Mouse (Mus musculus) neural tube, embryonic 10.5 days (tissue): ENCODE data around the gene Rubcn.
A peak's percentile ranks its signal among the peaks of the same experiment; 100 is the strongest.

Source experiments
- DNase-seq: peaks from one replicate; pipeline ENCODE4 v3.0.0-alpha.2; 2017; ENCODE audit warnings: low spot score; ENCODE audit errors: extremely low spot score

Gene Rubcn

GRCm38 (mm10) chr16:32873366-32873765, 4.2 kb downstream of the Rubcn start:
- DNase-seq, result no peak

GRCm38 (mm10) chr16:32870231-32870630, 7.3 kb downstream of the Rubcn start:
- DNase-seq, result no peak

DNA sequence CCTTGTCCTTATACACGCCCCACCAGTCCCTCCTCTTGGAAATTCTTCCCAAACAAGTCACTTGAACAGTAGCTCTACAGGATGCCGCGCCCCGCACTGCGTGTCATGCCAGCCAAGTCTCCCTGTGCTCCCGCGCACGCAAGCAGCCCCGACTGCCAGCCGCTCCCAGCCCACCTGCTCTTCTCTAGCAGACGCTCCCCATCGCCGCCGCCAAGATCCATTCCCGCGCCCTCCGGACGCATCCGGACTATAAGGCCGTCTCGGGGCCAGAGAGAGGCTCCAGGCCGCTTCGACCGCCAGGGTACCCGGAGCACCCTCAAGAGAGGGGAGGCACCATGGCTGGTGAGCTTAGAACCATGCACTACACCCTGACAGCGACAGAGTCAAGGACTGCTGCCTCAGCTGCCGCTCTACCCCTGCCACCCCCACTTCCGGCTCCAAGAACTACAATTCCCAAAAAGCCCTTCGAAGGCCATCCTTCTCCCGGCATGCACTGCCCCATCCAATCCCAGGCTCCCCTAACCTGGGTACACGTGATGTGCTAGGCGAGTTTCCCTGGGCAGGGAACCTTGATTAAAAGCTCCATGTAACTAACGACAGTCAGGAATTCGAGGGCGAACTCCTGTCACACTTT, 9.5 kb downstream of the Rubcn start:
- DNase-seq, result peak; percentile 87

DNA sequence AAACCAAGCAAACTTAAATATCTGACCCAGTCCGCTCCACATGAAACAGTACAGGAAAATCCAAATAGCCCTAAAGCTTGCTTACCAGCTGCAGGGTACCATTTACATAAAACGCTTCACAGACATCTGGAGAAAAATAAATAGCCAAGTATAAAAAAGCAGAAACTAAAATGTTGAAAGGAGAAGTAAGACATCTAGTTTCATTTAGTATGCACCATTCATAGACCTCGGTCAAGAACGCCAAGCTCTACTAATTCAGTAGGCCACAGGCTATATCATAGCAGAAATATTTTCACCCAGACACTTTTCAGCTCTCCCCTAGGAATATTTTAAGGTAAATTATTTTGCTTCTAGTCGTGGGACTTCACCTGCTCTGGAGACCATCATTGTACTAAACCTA, 10.9 kb downstream of the Rubcn start:
- DNase-seq, result no peak

- DNase-seq, result no peak
Measured at GRCm38 (mm10) chr16:32865401-32865800, 12.2 kb downstream of the Rubcn start.

- no peak for DNase-seq
Measured at GRCm38 (mm10) chr16:32861813-32862385, 15.7 kb downstream of the Rubcn start.

DNA sequence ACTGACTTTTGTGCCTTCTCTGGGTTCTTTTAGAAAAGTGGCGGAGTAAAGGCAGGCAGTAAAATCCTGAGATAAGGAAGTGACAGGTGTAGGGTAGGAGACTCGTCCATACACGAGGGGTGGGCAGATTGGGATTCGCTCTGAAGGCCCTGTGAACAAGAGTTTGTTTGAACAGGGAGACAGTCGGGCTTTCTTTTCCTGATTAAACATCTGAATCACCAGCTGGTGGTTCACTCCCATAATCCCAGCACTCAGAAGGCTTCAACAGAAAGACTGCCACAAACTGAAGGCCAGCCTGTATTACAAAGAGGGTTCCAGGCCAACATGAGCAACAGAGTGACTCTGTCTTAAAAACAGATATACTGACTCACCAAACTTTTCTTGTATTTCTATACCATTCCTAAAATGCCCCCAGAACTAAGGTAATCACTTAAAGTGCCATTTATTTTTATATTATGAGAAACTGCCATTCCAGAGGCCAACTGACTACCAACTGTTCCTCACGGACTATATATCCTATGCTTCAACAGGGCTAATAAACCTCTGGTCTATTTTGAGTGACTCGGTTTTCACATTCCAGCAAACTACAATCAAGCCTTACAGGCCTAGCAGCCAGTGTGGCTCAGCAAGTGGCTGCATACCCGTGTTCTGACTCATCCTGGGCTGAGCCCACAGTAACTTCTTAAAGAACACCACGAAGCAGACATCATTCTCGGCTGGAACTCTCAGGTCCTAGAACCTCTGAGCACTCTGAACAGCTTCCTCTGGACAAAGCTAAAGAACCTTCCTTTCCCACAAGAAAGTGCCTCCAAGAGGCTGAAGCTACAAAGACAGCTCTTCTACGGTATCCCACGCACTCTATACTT, 18.6 kb downstream of the Rubcn start:
- DNase-seq, result no peak

DNA sequence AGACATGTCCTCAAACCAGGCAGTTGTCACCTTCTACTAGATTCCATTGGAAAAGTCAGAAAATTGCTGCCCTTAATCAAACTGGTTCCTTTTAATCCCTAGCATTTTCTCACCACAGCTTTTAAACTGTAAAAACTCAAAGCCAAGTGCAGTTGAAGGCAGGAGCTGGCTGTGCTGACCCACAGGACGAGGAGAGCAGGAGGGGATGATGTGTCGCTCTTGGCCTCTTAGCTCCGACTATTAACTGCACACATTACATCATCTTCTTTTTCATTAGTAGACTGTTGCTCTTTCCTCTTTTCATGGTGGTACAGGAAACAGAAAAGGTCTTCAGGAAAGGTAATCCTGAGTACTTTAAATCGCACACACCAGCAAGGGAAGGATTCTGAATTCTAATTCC, 19.2 kb downstream of the Rubcn start:
- DNase-seq, result no peak

DNA sequence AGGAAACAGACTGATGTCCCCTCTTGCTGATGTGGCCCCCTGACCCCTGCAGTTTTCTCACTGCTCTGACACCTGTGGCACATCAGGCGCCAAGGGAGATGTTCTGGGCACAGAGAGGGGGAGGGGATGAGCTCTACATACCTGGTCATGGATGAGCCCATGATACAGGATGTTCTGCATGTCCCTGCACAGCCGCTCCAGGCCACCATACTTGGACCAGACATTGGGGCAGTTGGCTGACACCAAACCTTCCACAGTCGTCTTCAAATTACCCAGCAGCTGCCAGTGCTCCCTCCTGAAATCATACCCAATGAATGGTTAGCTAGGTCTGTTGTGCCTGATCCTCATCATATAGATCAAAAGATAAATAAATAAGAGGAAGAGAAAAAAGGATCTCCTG, 20.8 kb downstream of the Rubcn start:
- no peak for DNase-seq

DNA sequence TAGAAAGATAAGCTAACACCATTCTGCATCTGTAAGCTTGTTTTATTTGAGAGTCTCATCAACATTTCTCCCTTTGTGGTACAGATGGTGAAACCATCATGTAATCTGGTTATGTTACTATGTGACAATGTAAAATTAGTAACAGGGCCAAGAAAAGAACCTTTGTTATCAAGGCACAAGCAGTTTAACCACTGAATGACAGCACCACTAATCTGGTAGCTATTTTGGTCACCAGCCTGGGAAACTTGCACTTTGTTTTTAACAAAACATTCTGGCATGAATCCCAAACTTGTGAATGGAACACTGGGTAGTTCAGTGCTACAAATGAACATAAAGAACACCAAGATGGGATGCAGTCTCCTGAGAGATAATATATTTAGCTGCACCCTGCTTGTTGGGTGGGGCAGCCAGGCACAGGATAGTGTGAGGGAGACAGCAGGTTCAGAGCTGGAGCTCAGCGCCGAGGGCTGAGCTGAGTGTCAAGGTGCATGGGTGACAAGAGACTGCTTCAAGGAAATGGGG, 23.5 kb downstream of the Rubcn start:
- no peak for DNase-seq

- DNase-seq, result no peak
Measured at GRCm38 (mm10) chr16:32853492-32854049, 24.0 kb downstream of the Rubcn start.

GRCm38 (mm10) chr16:32849042-32849830, 28.3 kb downstream of the Rubcn start:
- DNase-seq, result no peak

GRCm38 (mm10) chr16:32847103-32847502, 30.5 kb downstream of the Rubcn start:
- DNase-seq, result no peak

DNA sequence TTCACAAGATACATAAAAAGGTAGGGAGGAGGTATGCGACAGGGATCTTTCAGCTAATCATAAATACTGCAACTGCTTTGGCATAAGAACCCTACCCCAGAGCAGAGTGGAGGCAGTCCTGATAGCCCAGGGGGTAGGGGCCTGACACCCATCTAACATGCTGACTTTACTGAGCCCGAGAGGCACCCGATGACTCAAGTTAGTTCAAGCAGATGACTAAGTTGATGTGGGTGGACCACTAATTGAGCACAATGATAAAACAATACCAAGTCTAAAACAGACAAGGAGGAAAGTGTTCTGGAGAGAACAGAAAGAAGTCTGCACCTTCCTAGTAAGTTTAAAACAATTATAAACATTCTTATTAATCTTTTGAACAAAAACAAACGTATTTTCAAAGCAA, 46.1 kb downstream of the Rubcn start:
- no peak for DNase-seq

DNA sequence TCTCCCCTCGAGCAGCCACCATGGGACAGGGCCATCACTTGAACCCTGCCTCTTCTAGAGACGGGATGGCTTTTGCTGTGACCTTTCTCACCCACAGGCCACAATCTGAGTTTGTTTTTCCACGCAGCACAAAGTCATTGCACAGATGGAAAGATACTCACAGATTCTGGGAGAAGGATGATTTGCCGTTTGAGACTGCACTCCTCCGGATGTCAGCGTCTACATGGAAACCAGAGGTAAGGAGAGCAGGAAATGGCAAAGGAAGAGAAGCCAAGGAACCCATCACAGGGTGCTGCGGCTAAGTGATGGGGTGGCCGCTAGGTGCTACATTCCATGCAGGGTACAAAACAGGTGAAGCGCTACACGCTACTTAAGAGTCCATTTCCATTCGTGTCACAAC, 48.5 kb downstream of the Rubcn start:
- no peak for DNase-seq

DNA sequence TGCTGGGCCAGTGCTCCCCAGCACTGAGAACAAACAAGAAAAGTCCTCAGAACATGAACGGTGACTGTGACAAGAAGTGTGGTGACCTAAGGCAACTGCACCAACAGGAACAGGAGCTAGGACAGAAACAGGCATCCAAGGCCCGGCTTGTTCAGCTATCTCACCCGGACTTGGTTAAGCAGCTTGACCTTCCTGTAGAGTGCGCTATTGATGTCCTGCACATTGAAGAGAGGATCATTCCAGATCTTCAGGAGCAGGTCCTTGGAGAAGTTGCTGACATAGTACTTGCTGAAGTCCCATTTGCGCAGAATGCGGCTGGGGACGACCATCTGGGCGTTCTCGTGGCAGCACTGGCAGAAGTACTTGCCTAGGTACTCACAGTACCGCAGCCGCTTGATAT, 51.0 kb downstream of the Rubcn start:
- DNase-seq, result no peak

DNA sequence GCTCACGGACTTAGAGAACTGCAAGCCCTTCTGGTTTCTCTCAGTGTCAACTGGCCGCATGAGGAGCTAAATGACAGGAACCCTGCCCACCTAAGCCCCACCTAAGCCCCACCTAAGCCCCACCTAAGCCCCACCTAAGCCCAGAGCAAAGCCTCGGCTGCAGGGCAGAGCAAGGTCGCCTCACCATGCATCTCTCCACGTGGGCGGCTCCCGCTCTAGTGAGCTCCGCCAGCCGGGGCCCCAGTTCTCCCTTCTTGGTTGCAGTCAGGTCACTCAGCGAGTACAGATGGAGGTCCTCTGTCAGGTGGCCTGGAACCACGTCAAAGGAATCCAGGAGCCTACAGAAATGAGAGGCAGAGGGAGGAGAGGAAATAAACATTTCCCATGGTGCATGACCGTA, 52.2 kb downstream of the Rubcn start:
- no peak for DNase-seq

- no peak for DNase-seq
Measured at GRCm38 (mm10) chr16:32824061-32824460, 53.5 kb downstream of the Rubcn start.

- no peak for DNase-seq
Measured at GRCm38 (mm10) chr16:32823487-32823886, 54.1 kb downstream of the Rubcn start.

DNA sequence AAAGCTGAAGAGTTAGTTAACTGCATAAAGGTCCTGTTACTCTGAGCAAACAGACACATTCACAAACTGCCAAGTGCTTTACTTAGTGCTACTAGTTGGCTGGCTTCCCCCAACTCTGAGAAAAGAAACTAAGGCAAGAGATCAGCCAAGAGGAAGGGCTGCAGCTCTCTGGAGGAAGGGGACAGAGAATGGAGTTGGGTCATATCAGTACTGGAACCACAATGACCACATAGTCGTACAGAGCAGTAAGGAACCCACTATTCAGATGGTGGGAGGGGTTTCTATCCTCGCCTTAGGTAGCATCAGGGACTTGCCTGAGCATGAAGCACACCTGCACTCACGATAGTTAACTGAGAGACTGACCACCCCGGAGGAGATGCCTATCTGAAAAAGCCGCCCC, 54.7 kb downstream of the Rubcn start:
- no peak for DNase-seq

DNA sequence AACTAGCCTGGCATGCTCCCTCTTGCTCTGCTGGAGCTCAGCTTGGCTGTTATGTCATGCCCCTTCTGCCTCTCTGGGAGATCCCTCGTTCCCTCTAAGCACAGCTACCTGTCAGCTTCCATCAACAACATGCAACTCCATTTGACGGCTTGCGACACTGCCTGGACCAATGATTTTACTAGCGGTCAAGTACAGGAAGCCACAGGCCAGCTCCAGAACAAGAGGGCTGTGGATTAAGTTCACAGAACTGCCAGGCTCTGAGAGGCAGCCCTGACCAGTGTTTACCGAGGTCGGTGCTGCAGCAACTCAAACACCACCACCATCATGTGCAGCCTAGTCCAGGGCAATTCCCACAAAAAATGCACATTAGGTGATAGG, 55.1 kb downstream of the Rubcn start:
- no peak for DNase-seq
